Mouse (Mus musculus) hematopoietic stem cell, adult 5-6 weeks (primary cell): ENCODE data around the gene Col18a1. TPM values are rescaled to one million over a fixed set of nuclear protein-coding genes. Genes with fewer than 3 reads are reported as not detected.

Experiments used
- ATAC-seq, 2 experiments: fragments of 125-278 bp in 1 of 2; replicated peaks in 1 of 2; 2 replicates each; pipeline ENCODE4 v1.8.0; 2016 to 2017; ENCODE audit warnings: inconsistent platforms in 2 of 2, mild to moderate bottlenecking in 2 of 2, moderate number of reproducible peaks in 2 of 2, low read depth in 1 of 2, moderate TSS enrichment in 1 of 2; ENCODE audit not compliant: low FRiP score in 2 of 2, poor library complexity in 2 of 2, severe bottlenecking in 2 of 2, insufficient read depth in 1 of 2, low TSS enrichment in 1 of 2
- total RNA-seq: library from RNA; stranded (forward); fragments of 172-1452, 232-1000 nt; gene quantifications from 2 replicates; pipeline ENCODE4 v1.2.3, GENCODE M21; 2017

Gene Col18a1
- total RNA-seq, 1 experiment from 2014 or later: 1.5 TPM

DNA sequence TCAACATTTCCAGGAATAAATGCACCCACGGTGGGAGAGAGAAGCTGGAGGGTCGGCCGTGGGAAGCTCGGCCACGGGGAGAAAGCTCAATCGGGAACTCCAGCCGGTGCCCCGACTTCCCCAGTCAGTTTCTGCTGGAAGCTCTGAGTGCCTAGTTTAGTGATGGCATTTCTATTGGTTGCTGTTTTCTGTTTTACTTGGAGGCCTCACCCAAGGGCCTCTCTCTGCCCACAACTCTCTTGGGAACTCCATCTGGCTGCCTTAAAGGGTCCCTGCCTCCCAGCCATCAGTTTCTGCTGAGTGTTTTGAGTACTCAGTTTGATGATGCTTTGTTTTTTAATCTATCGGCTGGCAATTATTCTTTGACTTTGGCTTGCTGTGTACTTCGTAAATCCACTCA lies 109.6 kb downstream of the Col18a1 start:
- ATAC-seq: no peak

DNA sequence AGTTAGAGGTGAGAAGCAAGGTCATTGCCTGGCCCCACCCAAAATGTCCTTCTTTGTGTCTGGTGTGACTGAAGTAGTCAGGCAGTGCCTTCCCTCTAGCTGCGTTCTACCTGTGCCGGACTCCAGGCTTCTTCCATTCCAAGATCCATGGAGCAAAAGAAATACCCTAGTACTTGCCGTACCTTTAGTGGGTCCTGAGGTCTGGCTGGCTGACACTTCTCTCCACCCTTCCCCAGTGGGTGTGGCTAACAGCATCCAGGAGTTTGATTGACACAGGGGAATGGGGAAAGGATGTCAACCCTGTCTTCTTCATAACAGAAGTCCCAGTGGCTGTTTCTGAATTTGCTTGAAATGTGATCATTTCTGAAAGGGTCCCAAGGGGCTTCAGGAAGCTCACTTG lies 117.7 kb downstream of the Col18a1 start:
- no peak for ATAC-seq

DNA sequence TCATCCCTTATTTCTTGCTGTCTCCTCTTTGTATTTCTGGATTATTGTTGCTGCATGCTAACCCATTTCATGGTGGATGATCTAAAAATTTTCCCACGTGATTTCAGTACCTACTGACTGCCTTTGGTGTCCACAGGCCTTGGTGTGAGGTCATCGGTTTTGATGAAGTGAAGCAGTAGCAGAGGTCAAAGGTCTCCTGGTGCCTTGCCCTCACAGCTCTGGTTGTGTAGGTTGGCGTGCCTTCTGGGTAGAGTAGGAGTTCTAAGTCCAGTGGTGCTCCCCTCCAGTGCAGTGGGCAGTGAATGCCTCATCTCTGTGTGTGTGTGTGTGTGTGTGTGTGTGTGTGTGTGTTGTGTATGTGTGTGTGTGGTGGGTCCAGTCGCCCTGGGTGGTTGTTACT lies 118.2 kb downstream of the Col18a1 start:
- no peak for ATAC-seq

DNA sequence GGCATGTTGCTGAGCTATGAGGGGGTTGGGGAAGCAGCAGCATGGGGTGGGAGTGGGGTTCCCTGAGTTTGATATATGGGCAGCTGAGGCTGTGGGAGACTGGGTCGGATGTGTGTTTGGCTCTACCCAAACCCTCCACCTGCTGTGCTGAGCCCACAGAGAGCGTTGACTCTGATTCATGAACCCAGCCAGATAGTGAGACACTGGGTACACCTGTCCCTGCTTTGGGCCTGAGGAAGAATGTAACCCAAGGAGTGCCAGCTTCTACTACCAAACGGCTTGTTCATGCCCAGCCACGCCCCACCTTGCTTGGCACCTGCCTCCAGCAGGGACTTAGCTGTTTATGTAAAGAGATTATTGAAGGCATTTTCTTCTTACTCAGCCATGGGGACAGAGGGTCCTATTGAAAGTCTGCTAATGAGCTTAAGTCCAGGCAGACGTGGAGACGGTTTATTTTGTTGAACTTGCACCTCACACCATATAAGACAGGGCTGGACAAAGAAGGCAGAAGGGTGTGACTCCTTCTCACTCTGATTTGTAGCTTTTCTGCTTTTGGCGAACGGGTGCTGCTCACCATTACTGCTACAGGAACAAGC lies 127.7 kb downstream of the Col18a1 start:
- no peak for ATAC-seq

GRCm38 (mm10) chr10:77035487-77035886 lies 130.9 kb downstream of the Col18a1 start:
- ATAC-seq: no peak

- peak; percentile 42 to 46 for ATAC-seq
Measured at GRCm38 (mm10) chr10:77033323-77034025, 132.9 kb downstream of the Col18a1 start.

- peak; percentile 85 to 92 for ATAC-seq
Measured at GRCm38 (mm10) chr10:77032591-77033322, 133.6 kb downstream of the Col18a1 start.

GRCm38 (mm10) chr10:77031768-77032375 lies 134.5 kb downstream of the Col18a1 start, which contains the start of gene Slc19a1:
Gene Slc19a1 (plus strand): TSS chr10:77032241.
- no peak for ATAC-seq

- no peak for ATAC-seq
Measured at GRCm38 (mm10) chr10:77030666-77031065, 135.7 kb downstream of the Col18a1 start.

DNA sequence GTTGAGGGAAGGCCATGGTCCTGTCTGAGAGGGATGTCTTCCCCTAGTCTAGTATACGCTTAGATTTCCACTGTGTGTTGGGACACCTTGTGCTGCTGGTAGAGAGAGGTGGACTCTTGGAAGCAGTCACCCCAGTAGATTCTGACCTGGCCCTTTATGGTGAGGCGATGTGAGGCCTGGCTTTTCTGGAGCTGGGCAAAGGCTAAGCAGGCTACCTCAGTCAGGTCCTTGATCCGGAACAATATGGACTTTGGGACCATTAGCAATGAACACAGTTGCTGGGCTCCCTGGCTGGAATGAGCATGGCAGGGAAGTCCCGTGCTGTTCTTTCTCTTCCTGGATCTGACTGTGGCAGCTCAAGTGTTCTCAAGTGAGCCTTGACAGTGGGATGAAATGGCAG lies 136.6 kb downstream of the Col18a1 start:
- ATAC-seq: no peak

DNA sequence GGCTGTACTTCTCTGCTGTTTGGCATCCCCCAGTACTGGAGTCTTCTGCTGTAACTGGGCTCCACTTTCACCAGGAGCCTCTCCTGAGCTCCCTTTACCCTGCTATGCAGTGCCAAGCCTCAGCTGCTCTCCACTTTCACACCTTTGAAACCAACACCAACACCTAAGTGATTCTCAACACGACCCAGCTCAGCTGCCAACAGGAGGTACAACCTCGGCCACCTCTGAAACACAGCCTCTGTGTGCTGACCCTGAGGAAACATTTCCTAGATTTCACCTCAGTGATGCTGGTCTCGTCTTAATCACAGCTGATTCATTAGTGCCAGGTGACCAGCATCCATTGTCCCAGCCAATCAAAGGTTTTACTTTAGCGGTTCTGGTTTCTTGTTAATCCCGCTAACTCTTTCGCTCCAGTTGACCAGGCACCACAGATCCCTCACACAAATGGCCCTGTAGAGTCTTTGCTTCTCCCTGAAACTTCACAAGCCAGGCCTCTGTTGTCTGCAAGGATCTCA lies 137.5 kb downstream of the Col18a1 start:
- ATAC-seq: no peak

DNA sequence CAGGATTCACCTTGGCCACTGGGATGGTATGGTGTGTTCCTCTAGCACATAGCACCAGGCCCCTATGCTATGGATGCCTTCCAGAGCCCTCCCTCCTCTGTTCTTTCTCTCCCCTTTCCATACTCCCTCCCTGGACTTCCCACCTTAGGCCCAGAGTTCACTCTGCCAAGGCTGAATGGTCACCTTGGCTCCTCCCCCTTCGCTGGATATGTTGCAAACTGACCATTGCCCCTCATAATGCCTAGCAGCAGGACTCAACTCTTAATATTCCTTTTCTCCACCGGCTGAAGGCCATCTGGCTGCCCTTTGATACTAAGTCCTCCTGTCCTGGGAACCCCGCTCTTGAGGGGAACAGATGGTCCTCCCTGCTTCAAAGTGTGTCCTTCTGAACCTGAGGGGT lies 139.4 kb downstream of the Col18a1 start:
- ATAC-seq: no peak

- ATAC-seq: no peak
Measured at GRCm38 (mm10) chr10:77024231-77024630, 142.1 kb downstream of the Col18a1 start.

DNA sequence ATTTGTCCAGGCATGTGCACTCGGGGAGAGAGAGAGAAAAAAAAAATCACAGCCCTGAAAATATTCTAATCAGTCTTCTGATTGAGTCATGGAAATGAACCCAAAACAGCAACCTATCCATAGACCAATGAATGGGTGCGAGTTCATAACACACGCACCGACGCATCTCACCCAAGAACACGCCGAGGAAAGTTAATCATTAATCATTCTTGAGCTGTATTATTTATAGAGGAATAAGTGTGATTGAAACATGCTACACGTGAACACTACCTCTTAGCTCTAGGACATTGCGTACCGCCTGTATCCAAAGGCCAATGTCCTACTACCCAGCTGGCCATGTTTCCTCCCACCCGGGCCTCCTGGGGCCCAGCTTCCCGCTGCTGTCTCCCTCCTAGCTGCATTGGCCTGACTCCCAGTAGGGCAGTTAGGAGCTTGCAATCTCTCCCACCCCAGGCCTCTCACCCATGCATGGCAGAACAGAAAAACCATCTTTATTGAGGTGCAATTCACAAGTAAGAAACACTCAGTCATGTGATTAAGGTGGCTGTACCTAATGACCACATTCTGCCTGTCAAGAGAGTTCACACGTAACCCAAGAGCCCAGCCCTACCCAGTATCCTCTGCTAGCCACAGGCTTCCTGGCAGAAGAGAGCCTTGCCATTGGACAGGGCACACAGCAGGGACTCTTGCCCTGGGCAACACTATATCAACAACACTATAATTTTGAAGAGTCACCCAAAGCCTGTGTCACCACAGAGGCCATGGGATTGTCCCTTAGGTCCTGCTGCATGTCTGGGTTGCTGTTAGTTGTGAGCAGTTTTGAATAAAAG lies 143.8 kb downstream of the Col18a1 start:
- ATAC-seq: peak in 1 of 2 experiments; percentile 46; a peak in 2 of 4 replicates

DNA sequence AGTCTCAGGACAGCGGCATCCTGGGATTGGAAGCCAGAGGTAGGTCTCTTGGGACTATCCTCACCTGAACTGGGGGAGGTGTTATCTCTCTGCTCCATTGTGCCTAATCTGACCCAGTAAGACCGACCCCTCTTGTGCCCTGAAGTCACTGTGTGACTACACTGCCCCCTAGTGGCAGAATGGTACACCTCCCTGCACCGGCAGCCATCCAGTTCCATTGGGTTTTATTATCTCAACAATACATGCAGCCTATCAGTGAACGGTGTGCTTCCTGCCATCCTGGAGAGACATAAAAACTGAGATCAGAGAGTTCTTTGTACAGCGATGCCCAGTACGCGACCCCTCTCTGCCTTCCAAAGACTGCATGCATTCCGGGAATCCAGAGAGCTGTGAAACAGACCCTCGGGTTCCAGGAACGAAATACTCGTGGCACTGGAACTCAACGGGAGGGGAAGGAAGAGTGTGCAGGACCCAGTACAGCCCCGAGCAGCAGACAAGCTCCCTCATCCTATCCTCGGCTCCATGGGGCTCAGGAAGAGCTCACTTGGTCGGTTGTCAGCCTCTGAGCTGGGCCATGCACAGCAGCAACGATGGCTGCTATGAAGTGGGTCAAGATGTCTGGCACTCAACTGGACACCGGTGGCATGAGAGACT lies 144.8 kb downstream of the Col18a1 start:
- ATAC-seq: peak; percentile 77 to 83

- no peak for ATAC-seq
Measured at GRCm38 (mm10) chr10:77017662-77018061, 148.7 kb downstream of the Col18a1 start.

DNA sequence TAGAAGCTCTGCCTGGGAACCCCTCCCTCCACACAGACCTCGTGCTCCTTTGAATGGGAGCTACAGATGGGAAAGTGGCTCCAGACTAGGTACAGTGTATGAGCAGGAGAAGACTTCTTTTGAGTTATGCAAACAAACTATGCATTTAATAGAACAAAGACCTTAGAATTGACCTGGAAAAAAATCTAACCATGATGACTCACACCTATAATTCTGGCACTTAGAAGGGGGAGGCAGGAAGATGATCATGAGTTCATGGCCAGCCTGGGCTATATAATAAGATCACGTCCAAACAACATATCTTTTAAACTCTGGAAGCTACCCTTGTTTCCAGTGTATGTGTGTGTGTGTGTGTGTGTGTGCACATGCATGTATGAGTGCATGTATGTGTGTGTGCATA lies 149.3 kb downstream of the Col18a1 start:
- ATAC-seq: no peak
